19 mouse cellular contexts compared by ENCODE assay signal in the genomic region with DNA sequence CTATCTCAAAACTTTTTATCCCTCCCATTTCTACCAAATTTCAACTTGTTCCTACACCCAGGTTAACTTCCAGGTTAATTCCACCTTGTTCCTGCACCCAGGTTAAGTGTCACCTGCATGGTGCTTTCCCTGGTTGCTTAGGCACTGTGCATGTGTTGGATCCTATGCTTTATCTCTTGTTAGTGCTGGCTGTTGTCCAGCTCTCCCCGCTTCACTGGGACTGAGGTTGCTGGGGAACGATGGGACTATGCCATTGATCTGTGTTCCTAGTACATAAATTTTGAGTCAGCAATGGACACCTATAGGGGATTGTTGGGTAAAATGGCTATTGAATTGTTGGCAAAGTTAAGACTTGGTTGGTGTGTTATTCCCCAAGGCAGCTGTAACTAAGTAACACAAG.
"Had no signal": no experiment of that assay in that cellular context is flagged by ENCODE, and none has a peak within 500 bp of the region (broad histone marks: within the 10 kb centered on the region; RNA-seq: fewer than 3 reads in every experiment).

No protein-coding gene starts in this region.

- DNase-seq: liver, embryonic 13.5 days; liver, postnatal 0 days; lung, adult 2 months; lung, postnatal 14 days; lung, postnatal 36 days; right cerebral cortex, postnatal 14 days; thymus, adult 2 months; thymus, postnatal 25 days; thymus, postnatal 4 days had no signal

- H3K27ac ChIP-seq: liver, embryonic 13.5 days; liver, embryonic 15.5 days; lung, embryonic 15.5 days; macrophage; midbrain, embryonic 13.5 days; midbrain, embryonic 15.5 days; stomach, embryonic 15.5 days; stomach, postnatal 0 days had no signal

- H3K9me3 ChIP-seq: liver, embryonic 13.5 days; liver, embryonic 15.5 days; lung, embryonic 15.5 days; midbrain, embryonic 13.5 days; midbrain, embryonic 15.5 days; stomach, embryonic 15.5 days had no signal

- H3K36me3 ChIP-seq: liver, embryonic 13.5 days; liver, embryonic 15.5 days; lung, embryonic 15.5 days; midbrain, embryonic 13.5 days; midbrain, embryonic 15.5 days; stomach, embryonic 15.5 days had no signal

- H3K4me3 ChIP-seq: liver, embryonic 13.5 days; liver, embryonic 15.5 days; lung, embryonic 15.5 days; megakaryocyte, embryonic 14.5 days; midbrain, embryonic 13.5 days; midbrain, embryonic 15.5 days; stomach, embryonic 15.5 days had no signal

- H3K4me1 ChIP-seq: liver, embryonic 13.5 days; liver, embryonic 15.5 days; lung, embryonic 15.5 days; megakaryocyte, embryonic 14.5 days; midbrain, embryonic 13.5 days; midbrain, embryonic 15.5 days; stomach, embryonic 15.5 days had no signal

- H3K9ac ChIP-seq: liver, embryonic 13.5 days; liver, embryonic 15.5 days; liver, postnatal 0 days; lung, embryonic 15.5 days; midbrain, embryonic 13.5 days; midbrain, embryonic 15.5 days; stomach, embryonic 15.5 days had no signal

- H3K4me2 ChIP-seq: liver, embryonic 13.5 days; liver, embryonic 15.5 days; lung, embryonic 15.5 days; midbrain, embryonic 11.5 days; midbrain, embryonic 13.5 days; midbrain, embryonic 15.5 days; stomach, embryonic 15.5 days had no signal

- ATAC-seq: liver, postnatal 0 days; lung, postnatal 0 days; midbrain, embryonic 13.5 days; midbrain, embryonic 15.5 days had no signal

- H3K27me3 ChIP-seq: liver, embryonic 13.5 days; liver, embryonic 15.5 days; lung, embryonic 15.5 days; megakaryocyte, embryonic 14.5 days; midbrain, embryonic 13.5 days; midbrain, embryonic 15.5 days; stomach, embryonic 15.5 days had no signal
